Mouse (Mus musculus) large intestine, adult 2 months (tissue): Measurements from ENCODE around the gene Apba2. TPM values are rescaled to one million over a fixed set of nuclear protein-coding genes. Genes with fewer than 3 reads are reported as not detected.

ENCODE experiments used
- DNase-seq: peaks from one replicate; pipeline ENCODE4 v3.0.0-alpha.2; 2012; ENCODE audit warnings: low read depth, low spot score
- WGBS: fragments of 180-500 bp; shearing (Covaris S2); methylation state at CpG from one replicate; pipeline ENCODE4 v1.1.7; 2018; 5-methylcytosine and 5-hydroxymethylcytosine counted together
- polyA plus RNA-seq: library from polyadenylated mRNA; depleted of rRNA; stranded (reverse); fragments of >200 nt; gene quantifications from 2 replicates; pipeline ENCODE4 v1.2.3, GENCODE M21; 2012; rRNA removed

Apba2 gene
- polyA plus RNA-seq, 1 experiment: 1.7 TPM

DNA sequence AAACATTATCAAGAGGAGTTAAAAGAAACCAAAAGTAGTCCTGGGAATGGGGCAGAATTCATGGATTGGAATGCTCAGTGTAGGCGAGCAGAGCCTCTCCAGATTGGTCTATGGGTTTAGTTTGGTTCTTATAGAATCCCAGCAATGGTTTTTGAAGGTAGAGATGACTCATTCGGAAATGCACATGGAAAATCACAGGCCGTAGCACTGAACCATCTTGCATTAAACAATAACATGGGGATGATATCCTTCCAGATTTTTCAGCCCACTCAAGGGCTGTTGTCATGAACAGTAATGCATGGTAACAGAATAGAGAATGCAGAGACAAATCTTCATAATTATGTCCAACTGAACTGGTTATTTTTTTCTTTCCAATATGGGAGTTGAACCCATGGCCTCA, 264.1 kb downstream of the Apba2 start:
- WGBS: 84% methylated on average over 3 of the region's 3 CpGs
- no peak for DNase-seq

DNA sequence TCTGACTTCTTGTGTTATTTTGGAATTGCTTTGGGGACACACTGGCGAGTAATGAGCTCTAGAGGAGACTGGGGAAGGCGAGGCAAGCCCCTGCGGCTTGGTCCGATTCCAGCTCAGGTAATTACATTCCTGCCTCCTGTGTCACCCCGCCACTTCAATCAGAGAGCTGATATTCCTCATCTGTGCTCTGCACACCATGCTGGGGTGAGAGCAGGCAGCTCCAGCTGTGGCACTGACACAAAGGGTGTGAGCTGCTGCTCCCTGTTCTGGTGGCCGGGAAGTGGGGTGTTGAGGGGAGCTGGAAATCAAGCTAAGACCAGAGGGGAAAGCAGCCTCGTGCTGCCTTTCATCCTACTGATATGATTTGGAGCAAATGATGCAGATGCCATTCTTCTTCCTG, 268.3 kb downstream of the Apba2 start:
- 49% methylated on average over 7 of the region's 7 CpGs for WGBS
- DNase-seq: no peak

DNA sequence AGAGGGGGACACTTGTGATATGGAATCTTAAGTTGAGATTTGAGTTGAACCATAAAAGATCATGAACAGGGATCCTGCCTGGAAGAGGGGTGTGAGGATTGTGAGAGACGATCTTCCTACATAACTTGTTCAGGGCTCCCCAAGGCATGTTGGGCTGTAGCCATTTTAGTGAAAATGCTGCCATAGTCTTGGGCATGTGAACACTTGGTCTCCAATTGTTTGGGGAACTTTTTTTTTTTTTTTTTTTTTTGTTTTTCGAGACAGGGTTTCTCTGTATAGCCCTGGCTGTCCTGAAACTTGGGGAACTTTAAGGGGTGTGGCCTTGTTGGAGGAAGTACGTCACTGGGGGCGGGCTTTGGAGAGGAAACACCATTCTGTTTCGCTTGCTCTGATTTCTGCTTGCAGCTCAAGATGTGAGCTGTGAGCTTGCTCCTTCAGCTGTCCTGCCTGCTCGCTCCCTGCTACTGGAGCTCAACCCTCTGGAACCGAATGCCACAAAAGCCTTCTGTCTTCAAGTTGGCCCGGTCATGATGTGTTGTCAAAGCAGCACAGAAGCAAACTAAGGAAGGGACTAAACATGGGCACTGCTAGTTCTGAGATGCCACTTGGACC, 269.4 kb downstream of the Apba2 start:
- 82% methylated on average over 8 of the region's 8 CpGs for WGBS
- DNase-seq: no peak

DNA sequence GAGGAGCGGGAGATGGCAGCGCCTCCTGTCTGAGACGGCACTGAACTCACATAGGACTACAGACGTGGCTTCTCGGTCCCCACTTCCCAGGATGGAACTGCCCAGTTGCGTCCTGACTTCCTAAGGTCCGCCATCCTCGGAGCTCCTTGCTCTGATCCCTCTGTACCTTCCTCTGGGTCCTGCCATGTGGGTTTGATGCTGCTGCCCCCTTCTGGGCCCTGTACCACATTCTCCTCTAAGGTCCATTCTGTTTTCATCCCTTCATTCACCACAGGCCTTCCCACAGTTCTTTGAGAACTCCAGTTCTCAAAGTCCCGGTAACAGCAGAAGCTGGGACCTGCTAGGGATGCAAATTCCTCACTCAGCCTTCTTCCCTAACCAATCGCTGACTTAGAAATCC, 272.0 kb downstream of the Apba2 start:
- 54% methylated on average over 10 of the region's 10 CpGs for WGBS
- no peak for DNase-seq

DNA sequence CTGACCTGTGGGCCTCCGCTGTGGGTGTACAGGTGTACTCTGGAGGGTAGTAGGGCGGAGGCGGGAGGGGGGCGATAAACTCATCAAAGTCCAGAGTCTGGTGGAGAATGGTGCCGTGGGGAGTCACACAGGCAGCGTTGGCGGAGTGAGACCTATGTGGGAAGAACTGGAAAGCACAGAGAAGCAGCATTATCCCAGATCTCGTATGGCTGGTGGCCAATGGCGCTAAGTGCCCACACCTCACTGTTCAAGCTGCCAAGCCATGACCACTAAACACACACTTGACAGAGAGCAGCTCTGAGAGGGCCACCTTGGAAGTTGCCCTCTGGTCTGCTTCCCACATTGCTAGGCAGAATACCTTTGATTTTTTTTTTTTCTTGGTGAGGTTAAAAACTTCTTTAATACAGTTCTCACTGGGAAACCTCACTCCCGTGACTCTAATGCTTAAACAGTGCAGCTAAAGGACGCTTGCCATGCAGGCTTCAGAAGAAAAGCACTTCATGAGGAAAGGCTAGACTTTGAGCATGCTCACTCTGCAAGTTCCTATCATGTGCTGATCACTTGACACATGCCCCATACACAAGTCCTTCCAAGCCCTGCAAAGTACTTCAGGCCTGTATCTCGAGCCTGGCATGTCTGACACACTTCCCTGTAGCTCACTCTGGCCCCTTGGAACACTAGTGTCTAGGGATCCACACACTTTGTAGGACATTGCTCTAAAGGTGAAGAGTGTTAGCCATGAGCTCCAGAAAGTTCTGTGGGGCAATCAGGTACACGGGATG, 275.4 kb downstream of the Apba2 start:
- 70% methylated on average over 13 of the region's 13 CpGs for WGBS
- no peak for DNase-seq

DNA sequence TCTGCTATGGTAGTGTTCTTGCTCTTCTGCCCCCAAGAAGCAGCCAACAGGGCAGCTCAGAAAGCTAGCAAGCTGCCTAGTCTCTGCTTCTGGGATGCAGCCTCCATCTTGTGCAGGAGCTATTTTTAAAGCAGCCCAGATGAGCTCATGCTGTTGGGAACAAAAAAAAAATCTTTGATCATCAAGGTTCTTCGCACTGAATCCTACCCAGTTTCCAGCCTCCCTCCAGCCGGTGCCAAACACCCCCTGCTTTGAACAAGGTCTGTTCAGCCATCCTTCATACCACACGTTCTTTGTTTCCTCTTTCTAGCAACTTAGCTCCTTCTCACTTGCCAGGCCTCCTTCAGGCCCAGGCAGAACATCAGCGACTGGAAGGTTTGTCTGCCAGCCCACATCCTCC, 278.0 kb downstream of the Apba2 start:
- WGBS: 75% methylated on average over 4 of the region's 4 CpGs
- no peak for DNase-seq

DNA sequence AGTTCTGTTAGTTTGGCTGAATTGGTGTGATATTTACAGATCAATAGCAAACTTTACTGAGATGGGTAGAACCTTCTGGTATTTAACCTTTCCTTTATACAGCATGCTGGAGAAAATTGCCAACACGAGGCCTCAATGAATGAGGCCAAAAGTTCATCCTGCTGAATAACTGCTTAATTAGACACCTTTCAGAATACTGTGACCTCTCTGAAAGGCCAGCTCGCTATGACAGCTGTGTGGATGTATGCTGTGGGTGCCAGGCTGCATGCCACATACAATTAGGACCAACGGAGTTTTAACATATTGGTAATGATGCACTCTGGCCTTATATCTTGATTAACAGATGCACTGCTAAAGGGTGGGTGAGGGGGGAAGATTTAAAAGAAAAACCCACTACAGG, 283.5 kb downstream of the Apba2 start:
- 72% methylated on average over 3 of the region's 3 CpGs for WGBS
- DNase-seq: no peak

DNA sequence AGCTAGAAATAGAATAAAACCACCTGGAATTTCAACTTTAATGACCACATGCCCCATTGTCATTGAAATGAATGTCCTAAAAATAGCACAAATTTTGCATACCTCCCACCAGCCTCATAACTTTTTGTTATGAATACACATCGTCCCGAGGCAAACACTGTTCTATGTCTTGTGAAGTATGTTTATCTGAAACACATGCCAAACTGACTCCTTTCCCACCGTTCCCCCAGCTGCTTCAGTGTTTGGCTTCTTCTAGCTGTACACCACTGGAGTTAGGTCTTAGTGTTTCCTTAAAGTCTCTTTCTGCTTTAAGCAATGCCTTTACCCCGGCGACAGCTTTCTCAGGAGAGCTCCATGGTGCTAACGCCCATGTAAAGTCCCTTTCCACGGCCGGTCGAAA, 289.6 kb downstream of the Apba2 start:
- no peak for DNase-seq
- 74% methylated on average over 9 of the region's 9 CpGs for WGBS

DNA sequence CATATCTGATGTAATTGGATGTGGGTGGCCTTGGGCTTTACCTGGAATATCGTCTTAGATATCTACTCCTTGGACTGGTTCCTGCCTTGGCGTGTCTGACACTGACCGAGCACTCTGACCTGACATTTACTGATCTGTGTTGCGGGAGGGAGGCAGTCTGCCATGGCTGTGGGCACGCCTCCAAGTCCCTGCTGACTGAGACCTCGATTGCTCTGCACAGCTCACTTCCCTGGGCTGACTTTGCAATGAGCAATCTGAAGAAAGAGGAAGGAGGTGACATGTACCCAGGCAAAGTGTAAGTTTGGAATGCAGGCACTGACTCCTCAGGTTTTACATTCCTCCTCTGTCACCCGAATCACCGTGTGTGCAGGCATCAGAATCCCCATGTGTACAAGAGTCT, 290.5 kb downstream of the Apba2 start:
- 42% methylated on average over 8 of the region's 8 CpGs for WGBS
- no peak for DNase-seq

DNA sequence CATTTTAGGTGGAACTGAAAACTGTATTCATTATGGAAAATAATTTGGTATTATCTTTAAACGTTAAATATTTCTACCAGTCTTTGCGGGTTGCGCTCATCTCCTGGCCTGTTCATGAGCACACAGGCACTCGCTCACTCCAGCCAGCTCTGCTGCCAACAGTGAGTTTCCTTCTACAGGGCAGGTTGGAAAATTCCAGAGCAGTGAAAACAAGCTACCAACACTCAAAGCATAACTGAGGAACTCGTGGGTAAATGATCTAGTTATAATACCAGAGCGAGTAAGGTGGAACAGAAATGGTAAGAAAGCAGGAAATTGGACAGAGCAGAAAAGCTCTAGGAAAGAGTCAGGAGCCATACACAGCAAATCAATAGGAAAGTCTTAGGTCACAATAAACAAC, 294.0 kb downstream of the Apba2 start:
- DNase-seq: no peak
- 75% methylated on average over 6 of the region's 6 CpGs for WGBS

Other genes starting within 250 kb of the Apba2 start
- gene Mtmr10, start 214.1 kb upstream of the Apba2 start, polyA plus RNA-seq: 2.3 and 3.8 TPM in 2 replicates
- gene Fan1, start 127.6 kb upstream of the Apba2 start, polyA plus RNA-seq: 1.0 and 1.8 TPM in 2 replicates
- 0.86 and 1.2 TPM in 2 replicates for gene Mphosph10, start 109.4 kb upstream of the Apba2 start, polyA plus RNA-seq
- 21.9 and 23.6 TPM in 2 replicates for gene Mcee, start 109.1 kb upstream of the Apba2 start, polyA plus RNA-seq